ENCODE assay signal across 8 mouse cellular contexts in genomic region chr13:5802826-5803225, GRCm38 (mm10). TPM values are rescaled to one million over a fixed set of nuclear protein-coding genes. Genes with fewer than 3 reads are reported as not detected.
DNase-seq lines count a peak whose midpoint lies in the region; ATAC-seq and TF ChIP-seq lines count a peak whose summit lies in the region.

No protein-coding gene starts in this region.

- no peak for TF ChIP-seq CTCF in lung, embryonic 14.5 days (IDR thresholded peaks at IDR 0.05; ENCODE audit: low read depth)

- peak; percentile 12 for DNase-seq in thymus, postnatal 4 days
- no peak for DNase-seq in thymus, postnatal 36 days
- DNase-seq in heart, postnatal 10 days, result peak; percentile 30 to 43
- peak; percentile 66 for DNase-seq in lung, embryonic 14.5 days
- no peak for DNase-seq in cerebellum, postnatal 36 days
- no peak for DNase-seq in forebrain, embryonic 14.5 days (ENCODE audit: low spot score)
- DNase-seq in ovary, adult 18-20 months (ENCODE audit: low spot score), result no peak
- no peak for DNase-seq in right cerebral cortex, adult 18-20 months

- peak overlapping the region; percentile 85 for H3K27ac ChIP-seq in lung, embryonic 14.5 days (ENCODE audit: low read depth)
- no peak overlapping the region for H3K27ac ChIP-seq in forebrain, embryonic 14.5 days (ENCODE audit: low read depth, low read length)

- H3K9me3 ChIP-seq in lung, embryonic 14.5 days (ENCODE audit: low read depth, low read length), result no peaks in the 10 kb centered on the region
- H3K9me3 ChIP-seq in forebrain, embryonic 14.5 days (replicated peaks; ENCODE audit: control insufficient read depth, low read length), result no peaks in the 10 kb centered on the region

- H3K36me3 ChIP-seq in lung, embryonic 14.5 days (ENCODE audit: insufficient read depth), result no peaks in the 10 kb centered on the region
- H3K36me3 ChIP-seq in forebrain, embryonic 14.5 days (ENCODE audit: control insufficient read depth, insufficient read depth, low read length), result no peaks in the 10 kb centered on the region

- no peak; the same call in 1 of the 2 replicates for ATAC-seq in lung, embryonic 14.5 days (ENCODE audit: insufficient read depth)
- no peak for ATAC-seq in forebrain, embryonic 14.5 days

- H3K4me1 ChIP-seq in lung, embryonic 14.5 days (ENCODE audit: insufficient read depth), result peaks cover 13% of the 10 kb centered on the region
- H3K4me1 ChIP-seq in forebrain, embryonic 14.5 days (ENCODE audit: control insufficient read depth, insufficient read depth, low read length), result peaks cover 6% of the 10 kb centered on the region

- H3K4me3 ChIP-seq in lung, embryonic 14.5 days (ENCODE audit: low read depth, low read length), result no peak overlapping the region
- no peak overlapping the region for H3K4me3 ChIP-seq in forebrain, embryonic 14.5 days (ENCODE audit: low read depth, low read length)

- WGBS in lung, embryonic 14.5 days, result 32% methylated on average over 14 of the region's 14 CpGs
- 75% methylated on average over 14 of the region's 14 CpGs for WGBS in forebrain, embryonic 14.5 days

- H3K27me3 ChIP-seq in lung, embryonic 14.5 days (ENCODE audit: insufficient read depth, low read length), result no peaks in the 10 kb centered on the region
- H3K27me3 ChIP-seq in forebrain, embryonic 14.5 days (replicated peaks; ENCODE audit: control insufficient read depth, insufficient read depth, low read length), result no peaks in the 10 kb centered on the region

- H3K4me2 ChIP-seq in lung, embryonic 14.5 days, result peak overlapping the region; percentile 37
- H3K4me2 ChIP-seq in forebrain, embryonic 14.5 days (ENCODE audit: low read length), result no peak overlapping the region

- intact Hi-C loops in heart, postnatal 10 days (cut with DNase I), result loop anchor here (2.0 to 10.0 kb wide), 3 partner anchors 210 to 1136 kb away; no protein-coding TSS in a partner anchor

- no peak overlapping the region for H3K9ac ChIP-seq in lung, embryonic 14.5 days
- H3K9ac ChIP-seq in forebrain, embryonic 14.5 days (ENCODE audit: low read length), result no peak overlapping the region

RNA-seq across cellular contexts. Expression of gene Klf6, which starts 58.5 kb away (rescaled TPM):
- 10 to 100 TPM; 58.7 to 81.6 TPM for total RNA-seq in heart, postnatal 10 days (2021)
- 57.2 and 59.6 TPM in 2 replicates for polyA plus RNA-seq in lung, embryonic 14.5 days (2014; fragmentation: Nextera tagmentation; extraction: Ambion mirVana)
- polyA plus RNA-seq in forebrain, embryonic 14.5 days (2014; fragmentation: Nextera tagmentation; extraction: Ambion mirVana), result 56.9 and 80.8 TPM in 2 replicates

Comparison
In these comparisons a context has a peak if more than half of its experiments do, and no peak if none do; other contexts are left out.
1. DNase-seq: peak in thymus, postnatal 4 days (single experiment), heart, postnatal 10 days (2 of 2) and lung, embryonic 14.5 days (single experiment); none in thymus, postnatal 36 days (0 of 2), cerebellum, postnatal 36 days (0 of 2), forebrain, embryonic 14.5 days (single experiment), ovary, adult 18-20 months (single experiment) and right cerebral cortex, adult 18-20 months (single experiment).